Mouse (Mus musculus): ENCODE results near the gene Necab3.

The Necab3 gene

DNA sequence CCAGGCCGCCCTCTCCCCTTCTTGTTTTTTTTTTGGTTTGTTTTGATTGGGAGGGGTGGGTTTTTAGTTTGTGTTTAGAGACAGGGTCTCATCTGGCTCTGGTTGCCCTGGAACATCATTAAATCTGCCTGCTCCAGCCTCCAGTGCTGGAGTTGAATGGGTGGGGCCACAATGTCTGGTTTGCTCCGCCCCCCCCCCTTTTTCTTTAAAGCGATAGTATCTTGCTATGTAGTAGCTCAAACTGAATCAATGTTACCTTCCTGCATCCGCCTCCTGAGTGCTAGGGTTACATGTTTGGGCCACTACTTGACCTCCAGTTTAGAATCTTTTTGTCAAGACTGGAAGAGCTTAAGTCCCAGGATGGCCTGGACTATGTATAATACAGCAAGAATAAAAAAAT lies 12.6 kb upstream of the Necab3 start:
- no peak for DNase-seq

DNA sequence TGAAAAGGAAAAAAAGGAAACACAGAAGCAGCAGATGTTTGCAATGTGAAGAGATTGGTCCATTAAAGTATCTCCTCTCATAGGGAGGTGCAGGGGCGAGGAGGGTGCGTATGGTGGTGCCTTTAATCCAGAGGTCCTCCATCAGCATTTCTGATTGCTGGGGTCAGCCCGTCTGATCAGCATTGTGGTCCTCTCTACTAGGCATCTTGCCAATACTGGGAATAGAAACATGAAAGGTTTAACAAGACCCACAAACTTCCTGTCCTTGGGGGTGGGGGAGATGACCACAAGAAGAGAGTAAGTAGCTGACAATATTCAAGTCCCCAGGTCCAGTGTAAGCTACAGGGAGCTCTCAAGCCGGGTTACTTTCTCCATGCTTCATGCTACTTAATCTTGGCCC lies 12.0 kb upstream of the Necab3 start:
- no peak for DNase-seq

DNA sequence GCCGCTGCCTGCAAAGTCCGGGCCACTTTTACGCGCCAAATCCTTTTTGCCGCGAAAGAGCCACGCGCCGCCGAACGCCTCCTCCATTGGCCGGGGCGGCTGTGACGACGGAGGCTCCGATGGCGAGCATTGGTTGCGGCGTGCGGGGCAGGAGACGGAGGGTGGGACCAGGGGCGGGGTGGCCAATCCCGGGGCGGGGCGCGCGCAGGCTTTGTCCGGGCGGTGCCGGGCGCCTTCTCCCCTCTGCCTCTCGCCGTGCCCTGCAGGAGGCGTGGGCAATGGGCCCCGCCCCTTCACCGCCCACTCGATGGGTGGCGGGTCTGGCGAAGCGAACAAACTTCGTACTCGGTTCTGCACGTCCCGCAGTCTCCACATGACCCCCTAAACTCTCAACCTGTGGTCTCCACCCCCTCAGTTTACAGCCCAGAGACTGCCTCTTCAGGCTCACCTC lies 11.2 kb upstream of the Necab3 start, which contains the start of gene E2f1:
TSS of gene E2f1 (minus strand) at position 57 of the 451 bp plus-strand sequence.
- peak; percentile 96 for DNase-seq

DNA sequence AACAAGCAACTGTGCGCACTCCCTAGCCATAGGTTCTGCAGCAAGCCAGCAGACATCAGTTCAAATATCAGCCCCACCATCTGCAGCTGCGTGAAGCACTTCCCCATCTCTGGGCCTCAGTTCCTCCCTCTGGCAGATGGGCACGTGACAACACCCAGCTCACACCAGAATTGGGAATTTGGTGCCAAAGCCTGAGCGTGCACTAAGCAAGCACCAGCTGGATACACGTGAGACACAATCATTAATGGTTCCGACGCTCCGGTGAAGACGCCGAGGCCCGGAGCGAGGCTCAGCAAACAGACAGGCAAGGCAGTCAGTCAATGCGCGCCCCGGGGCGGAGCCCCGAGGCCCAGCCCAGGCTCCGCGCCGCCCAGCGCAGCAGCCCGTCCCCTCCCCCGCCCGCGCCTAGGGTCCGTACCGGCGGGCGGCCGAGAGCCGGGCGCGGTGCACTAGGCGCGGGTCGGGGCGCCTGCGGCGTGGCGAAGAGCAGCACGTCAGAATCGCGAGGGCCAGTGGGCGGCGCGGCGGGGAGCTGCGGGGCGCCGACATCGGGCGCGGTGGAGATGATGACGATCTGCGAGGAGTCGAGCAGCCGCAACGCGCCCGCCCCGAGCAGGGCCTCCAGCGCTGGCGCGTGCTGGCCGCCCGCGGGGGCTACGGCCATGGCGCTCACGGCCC lies 10.5 kb upstream of the Necab3 start:
- DNase-seq: no peak

DNA sequence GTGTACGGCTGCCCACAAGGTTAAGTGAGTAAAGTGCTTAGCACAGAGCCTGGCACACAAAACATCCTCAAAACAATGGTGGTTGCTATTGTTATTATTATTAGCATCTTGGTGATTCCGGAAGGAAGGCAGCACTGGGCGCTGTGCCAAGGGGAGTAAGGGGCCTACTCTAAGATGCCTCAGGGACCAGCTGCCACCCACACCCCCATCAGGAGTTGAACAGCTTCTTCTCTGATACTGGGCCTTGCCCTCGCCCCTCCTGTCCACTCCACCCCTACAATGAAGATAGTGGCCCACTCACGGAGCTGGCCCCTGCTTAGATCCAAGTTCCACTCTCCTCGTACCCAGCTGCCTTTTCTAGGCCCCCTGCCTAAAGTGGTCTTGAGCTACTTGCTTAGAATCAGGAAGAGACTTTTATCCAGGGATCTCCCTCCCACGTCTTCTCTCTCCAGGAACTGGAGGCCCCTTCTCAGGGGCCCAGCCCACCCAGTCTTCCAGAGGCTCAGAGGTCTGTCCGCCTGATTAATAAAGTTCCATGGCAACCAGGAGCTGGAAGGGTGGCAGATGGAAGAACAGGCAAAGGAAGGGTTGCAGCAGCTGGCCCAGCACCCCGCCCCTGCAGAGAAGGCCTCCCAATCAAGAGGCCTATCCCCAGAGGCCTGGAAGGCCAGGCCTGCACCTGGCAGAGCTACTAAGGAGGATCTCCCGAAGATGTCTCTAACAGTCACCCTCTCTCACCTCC lies 9.8 kb upstream of the Necab3 start:
- no peak for DNase-seq

DNA sequence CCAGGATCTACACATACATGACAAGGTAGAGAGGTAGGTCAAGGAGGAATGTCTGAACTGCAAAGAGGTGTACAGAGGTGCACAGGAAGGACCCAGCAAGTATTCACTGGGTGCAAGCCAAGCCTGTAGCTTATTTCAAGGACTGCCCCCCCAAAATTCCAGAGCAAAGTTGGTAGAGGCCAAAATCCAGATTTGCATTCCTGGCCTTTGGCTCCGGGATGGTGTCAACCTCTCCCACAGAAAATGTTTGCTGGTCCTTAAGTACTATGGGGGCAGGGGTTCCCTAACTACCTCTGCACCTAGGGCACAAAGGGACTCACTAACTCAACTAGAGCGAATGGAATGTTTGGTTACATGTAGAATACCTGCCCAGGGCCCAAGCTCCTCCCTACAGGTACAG lies 9.1 kb upstream of the Necab3 start:
- DNase-seq: no peak

DNA sequence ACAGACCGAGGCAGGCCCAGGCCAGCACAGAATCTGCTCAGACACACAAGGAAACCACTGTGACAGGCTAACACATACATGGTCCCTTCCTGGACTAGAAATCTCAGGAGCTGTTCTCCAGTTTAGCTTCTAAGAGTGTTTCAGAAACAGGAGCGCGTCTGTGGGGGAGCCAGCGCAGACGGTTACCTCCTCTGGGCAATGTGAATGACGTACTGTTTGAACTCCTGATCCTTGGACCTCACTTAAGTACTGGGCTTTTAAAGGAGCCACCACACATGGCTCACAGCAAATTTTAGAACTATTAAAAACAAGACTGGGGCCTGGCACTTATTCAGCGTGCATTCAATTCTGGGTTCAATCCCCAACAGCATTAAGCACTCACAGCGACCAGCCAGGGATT lies 8.0 kb upstream of the Necab3 start:
- no peak for DNase-seq

DNA sequence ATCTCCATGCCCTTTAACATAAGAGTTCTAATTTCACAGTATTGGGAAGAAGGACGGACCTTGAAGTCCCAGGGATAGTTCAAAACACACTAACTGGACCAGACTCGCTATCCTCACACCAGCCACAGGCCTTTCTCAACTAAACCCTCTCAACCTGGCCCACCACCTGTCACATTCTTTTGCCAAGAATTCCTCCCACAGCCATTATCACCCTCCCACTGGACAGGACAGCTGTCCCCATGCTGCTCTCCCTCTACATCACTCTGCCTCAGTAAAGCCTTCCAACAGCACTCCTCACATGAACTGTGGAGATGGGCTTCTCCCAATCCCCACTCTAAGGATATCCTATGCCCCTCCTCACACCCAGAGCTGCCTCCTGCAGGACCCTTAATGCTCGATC lies 6.9 kb upstream of the Necab3 start:
- DNase-seq: peak; percentile 51

DNA sequence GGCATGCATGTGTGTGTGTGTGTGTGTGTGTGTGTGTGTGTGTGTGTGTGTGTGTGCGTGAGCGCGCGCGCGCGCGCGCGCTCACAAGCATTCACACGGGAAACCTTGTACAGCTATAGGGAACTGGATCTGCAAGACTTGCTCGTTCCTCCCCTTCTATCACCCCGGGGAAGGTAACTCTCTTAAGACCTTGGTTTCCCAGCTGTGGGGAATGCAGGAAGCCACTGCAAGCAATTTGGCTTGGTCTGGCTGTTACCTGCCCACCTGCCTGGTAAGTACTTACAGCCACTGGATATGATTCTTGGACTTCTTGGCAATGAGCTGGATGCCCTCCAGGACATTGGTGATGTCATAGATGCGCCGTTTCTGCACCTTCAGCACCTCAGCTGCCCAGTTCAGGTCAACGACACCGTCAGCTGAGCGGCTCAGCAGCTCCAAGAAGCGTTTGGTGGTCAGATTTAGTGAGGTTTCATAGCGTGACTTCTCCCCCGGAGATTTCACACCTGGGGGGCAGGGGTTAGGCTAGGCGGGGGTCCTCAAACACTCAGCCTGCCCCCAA lies 5.0 kb upstream of the Necab3 start:
- no peak for DNase-seq

DNA sequence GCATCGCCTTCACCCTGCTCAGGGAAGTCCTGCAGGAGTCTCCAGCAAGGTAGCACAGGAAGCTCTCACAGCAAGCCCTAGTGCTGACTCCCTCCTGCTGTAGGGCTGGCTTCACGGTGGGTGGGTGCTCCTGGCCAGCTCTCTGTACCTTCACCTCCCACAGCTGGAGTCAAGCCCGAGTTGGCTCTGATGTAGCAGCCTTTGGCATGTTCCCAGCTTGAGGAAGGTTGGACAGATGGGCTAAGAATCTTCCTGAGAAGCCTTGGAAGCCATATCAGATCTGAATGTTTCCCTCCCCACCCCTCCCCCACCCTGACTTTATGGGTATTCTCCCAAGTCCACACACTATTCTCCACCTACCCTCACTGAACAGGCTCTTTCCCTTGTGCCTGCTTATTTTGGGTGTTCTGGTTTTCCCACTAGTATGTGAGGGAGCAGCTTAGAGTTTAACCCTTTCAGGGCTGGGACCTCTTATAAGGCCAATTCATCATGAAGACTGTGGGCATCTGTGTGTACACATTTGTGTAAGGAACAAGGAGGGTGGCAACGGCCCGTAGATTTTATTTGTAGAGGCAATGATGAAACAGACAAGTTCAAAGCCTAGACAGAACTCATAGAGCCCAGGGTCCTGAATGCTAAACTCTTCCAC lies 1.4 kb downstream of the Necab3 start:
- no peak for DNase-seq

DNA sequence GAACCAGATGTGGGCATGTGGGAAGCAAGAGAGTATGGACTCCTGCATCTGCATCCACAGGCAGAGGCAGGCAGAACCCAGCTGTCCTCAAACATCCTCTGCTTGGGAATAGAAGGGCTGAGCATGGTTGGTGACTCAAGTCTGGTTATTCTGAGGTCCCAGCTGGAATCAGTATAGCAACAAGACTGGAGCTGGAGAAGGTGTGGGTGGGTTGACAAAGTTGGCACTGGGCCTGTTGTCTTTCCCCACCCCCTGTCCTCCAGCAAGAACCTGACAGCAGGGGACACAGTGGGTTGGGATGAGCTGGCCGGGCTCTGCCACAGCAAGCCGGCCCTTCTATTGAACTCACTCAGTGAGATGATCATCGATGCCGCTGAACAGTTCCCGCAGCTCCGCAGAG lies 3.5 kb downstream of the Necab3 start:
- DNase-seq: peak; percentile 83

DNA sequence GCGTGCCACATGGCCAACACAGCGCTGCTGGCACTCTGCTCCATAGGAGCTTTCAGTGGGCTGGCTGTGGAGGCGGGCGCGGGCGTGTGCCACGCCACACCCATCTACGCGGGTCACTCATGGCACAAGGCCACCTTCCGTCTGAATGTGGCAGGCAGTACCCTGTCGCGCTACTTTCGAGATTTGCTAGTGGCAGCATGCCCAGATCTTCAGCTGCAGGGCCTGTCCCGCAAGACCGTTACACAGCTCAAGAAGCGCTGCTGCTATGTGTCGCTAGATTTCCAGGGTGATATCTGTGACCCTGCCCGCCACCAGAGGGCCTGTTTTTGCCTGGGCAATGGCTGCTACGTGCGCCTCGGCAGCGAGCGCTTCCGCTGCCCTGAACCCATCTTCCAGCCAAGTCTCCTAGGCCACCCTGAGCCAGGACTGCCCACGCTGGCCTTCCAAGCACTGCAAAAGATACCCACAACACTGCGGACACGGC lies 6.2 kb downstream of the Necab3 start:
- DNase-seq: peak; percentile 65

DNA sequence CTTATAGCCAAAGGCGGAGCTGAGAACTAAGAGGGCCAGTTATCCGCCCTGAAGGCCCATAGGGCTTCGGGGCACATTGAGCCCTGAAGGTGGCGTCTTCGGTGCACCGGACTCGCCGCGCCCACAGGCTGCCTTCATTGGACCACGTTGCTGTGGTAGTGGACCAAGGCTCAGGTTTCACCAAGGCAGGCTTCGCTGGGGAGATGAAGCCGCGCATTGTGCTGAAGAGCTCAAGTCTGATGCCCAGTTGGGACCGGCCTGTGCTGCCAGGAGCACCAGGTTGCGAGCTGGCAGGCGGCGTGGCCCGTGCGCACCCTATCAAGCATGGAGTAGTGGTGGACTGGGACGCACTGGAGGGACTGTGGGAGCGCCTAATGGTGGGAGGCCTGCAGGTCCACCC lies 6.8 kb downstream of the Necab3 start:
- no peak for DNase-seq

DNA sequence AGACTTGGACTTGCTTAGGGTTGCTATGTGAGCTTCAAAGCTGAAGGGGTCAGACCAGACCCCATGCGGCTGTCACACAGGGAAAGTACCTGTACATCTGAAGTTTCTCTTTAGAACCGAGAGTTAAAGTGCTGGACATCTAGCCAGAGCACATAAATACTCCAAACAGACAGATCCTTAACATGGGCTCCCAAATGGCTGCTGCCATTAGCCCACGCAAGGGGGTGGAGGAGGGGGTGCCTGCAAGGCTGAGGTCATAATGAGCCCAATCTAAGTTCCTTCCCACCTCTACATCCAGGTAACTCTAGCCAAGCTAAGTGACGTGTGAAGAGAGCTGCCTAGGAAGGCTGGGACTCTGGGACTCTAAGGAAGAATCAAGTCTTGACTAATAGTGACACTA lies 7.2 kb downstream of the Necab3 start, which contains the start of gene Actl10:
TSS of gene Actl10 (plus strand) at position 301 of the 400 bp plus-strand sequence.
- no peak for DNase-seq

DNA sequence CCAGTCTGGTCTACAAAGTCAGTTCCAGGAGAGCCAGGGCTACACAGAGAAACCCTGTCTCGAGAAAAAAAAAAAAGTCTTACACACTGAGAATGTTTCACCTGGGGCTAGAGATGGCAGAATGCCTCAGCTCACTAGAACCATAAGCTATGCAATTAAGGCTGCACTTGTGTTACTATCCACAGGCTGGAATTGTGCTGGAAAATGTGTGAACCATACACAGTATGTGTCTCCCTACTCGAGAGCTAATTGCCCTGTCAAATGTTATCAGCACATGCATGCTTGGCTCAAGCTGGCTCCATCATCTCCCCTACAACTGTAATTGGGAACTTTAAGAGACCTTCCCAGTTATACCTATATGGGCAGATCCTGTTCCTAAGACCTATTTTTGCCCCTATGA lies 7.8 kb downstream of the Necab3 start:
- DNase-seq: no peak

DNA sequence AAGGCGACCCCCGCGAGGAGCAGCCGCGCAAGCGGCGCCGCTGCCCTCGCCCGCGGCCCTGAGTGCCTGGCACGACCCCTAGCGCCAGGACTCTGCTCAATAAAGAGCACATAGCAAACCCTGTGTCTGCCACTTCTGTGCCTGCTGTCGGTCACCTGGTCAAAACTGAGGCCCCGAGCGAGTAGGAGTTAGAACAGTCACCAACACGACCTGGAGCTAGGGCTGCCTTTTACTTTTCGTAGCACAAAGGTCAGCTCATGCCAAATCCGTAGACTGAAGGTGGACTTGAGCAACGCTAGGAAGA lies 8.9 kb downstream of the Necab3 start:
- no peak for DNase-seq

DNA sequence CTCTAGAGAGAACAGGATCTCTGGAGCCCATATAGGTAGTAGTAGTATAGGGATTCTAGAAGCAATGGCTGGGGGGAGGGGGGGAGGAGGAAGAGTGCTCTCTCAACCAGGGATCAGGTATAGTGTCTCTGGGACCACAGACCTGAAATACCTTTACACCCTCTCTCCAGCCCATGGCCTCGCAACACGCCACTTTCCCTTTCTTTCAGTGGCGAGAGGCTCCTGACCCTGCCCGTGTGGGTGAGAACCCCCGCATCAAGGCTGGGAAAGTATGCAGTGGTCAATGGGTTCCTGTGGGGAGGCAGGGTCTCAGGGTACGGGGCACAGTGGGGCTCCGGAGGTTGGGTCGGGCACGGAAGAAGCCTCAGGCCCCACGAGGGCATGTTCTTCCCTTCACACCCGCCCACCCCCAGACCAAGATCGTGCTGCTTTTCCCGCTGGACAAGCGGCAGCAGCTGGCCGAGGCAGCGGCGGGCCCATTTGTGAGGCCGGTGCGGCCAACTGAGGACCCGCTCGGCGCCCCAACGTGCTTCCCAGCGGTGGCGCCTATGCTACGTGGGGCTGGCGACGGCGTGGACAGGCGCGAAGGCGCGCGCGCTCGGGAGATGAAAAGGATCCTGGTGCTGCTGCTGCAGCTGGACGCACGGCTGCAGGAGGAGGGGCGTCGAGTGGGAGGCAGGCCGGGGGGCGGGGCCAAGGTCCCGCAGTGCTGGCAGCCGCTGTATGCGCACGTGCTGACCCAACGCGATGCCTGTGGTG lies 9.4 kb downstream of the Necab3 start:
- peak; percentile 64 for DNase-seq

DNA sequence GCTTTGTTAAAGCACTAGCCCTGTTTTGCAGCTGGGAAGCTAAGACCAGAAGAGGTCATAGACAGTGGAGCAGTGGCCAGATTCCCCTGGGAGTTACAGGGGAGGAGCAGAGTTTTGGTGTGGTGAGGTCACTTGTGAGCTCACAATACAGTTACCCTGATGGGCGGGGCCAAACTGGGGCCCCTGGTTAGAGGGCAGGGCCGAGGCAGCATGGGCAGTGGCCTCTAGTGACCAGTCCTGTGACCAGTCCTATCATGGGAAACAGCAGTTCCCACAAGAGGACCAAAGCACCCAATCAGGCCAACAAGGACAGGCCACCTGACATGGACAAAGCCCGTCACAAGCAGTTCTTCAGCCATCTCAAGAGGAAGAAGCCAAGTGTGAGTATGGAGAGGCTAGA lies 10.0 kb downstream of the Necab3 start:
- no peak for DNase-seq

DNA sequence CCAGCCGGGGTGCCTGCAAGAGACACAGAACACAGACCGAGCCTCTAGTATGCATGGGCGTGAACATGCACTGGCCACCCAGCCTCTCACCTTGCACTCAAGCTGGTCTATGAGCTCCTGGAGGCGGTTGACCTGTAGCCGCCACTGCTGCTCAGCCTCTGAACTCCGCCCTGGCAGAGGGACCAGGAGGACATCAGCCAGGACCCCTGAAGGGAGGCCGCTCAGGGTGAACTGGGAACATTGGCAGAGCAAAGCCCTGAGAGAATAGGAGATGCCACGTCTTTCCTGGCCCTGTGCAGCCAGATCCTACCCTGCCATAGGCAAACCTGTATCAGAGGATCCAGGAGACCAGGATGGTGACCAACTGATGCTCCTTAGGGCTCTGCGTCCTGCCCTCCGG lies 12.0 kb downstream of the Necab3 start, which contains the start of gene 1700003F12Rik:
TSS of gene 1700003F12Rik (plus strand) at position 375 of the 400 bp plus-strand sequence.
- DNase-seq: no peak

DNA sequence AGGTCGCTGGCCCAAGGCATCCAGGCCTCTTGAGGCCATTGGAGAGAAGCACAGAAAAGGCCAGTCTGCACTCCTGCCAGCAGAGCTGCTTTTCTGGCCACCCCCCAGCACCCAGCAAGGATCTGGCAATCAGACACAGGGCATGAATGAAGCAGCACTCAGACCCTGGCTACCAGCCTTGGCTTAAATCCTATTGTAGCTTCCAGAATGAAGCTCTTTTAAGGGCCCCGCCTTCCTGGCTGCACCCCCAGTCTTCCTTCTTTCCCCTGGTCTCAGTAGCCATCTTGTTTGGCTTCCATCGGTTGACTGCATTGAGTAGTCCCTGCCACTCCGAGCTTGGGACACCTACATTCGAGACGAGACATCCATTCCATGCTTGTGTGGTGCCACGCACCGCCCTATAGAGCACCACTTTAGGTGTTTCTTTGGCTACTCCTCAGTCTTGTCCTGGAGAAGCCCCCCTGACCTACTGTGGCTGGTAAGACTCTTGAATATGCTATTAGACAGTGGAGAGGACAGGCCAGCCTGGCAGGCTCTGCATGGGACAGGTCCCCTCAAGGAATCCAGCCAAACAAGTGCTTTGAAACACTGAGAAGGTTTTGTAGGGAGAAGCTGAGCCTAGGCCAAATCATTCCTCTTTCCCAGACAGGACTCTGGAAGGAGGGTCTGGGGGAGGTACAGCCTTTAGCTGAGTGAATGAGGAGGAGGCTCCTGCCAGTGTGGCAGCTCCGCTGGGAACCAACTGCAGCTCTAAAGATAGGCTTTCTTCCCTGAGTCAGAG lies 14.9 kb downstream of the Necab3 start:
- DNase-seq: peak; percentile 62

DNA sequence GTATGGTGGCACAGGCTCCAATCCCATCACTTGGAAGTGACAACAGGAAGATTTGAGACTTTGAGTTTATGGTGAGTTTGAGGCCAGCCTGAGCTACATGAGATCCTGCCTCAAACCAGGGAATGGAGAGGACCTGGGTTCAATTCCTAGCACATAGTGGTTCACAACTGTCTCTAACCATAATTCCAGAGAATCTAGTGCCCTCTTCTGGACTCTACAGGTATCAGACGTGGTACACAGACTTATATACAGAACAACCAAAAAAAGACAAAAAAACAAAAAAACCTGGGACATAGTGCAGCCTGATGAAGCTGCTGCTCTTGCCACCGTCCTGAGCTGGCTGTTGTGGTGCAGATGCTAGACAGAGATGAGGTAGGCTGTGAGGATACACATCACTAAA lies 17.1 kb downstream of the Necab3 start:
- DNase-seq: no peak

DNA sequence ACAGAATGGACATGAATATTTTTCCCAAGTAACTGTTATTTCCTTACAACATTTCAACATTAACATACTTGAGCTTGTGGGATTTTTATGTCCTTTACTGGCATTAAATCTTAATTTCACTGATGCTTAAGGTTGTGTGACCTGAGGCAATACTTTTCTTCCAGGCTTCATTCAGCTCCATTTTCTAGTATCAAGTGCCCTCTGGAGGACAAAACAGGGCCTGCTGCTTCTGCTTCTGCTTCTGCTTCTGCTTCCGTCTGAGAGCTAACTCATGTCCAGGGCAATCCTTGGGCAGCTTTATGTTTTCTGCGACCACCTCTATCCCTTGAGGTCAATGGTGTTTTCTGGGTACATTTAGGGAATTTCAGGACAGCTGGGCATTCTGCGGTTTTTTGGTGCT lies 19.0 kb downstream of the Necab3 start:
- no peak for DNase-seq

All from right cerebral cortex, adult 18-20 months (tissue).